Mouse (Mus musculus): ENCODE results near the gene Ugt1a6b. TPM values are rescaled to one million over a fixed set of nuclear protein-coding genes. Genes with fewer than 3 reads are reported as not detected.

Gene Ugt1a6b
- polyA plus RNA-seq, 1 experiment from 2014 or later = 2.6 TPM

DNA sequence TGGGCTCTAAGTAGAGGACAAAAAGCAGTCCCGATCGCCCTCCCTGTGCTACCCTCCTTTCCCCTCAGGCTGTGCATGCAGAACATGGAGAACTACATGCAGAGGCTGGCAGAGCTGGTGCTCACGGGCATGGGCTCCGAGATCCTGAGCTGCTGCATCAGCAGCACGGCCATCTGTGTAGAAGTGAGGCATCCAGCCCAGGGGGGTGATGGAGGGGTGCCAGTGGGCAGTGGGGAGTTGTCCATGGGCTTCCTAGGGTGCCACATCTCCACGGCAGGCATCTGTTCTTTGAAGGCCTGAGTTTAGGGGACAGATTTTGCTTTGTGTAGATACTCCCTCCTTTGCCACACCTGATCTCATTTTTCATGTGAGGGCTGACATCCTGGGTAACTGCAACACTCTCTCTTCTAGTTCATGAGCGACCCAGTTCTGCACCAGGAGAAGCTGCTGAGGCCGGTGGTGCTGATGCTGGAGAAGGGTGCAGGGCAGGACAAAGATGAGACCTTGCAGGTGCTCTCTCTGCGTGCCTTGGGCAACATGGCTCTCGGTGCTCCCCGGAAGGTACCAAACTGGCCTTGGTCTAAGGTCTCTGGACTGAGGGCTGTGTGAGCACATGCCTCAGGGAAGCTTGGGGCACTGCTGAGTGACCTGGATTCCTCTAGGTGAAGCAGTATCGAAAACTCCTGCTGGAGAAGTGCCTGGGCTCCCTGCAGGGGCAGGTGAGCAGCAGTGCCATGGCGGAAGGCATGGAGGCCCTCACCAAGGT lies 153.1 kb downstream of the Ugt1a6b start:
- Histone ChIP-seq H3K36me3 (peaks cover 5% of the 10 kb centered on the region; the same call in 1 of the 2 replicates), H3K4me1 (replicated peaks) (no peaks in the 10 kb centered on the region), H3K27ac (replicated peaks) (no peak overlapping the region), H3K4me3 (no peak overlapping the region), H3K9me3 (peaks cover 41% of the 10 kb centered on the region), H3K27me3 (no peaks in the 10 kb centered on the region), H3K4me2 (no peak overlapping the region), H3K9ac (no peak overlapping the region)
- ATAC-seq (ENCODE audit: low FRiP score, low read depth) = no peak
- WGBS = 79% methylated on average over 13 of the region's 13 CpGs

DNA sequence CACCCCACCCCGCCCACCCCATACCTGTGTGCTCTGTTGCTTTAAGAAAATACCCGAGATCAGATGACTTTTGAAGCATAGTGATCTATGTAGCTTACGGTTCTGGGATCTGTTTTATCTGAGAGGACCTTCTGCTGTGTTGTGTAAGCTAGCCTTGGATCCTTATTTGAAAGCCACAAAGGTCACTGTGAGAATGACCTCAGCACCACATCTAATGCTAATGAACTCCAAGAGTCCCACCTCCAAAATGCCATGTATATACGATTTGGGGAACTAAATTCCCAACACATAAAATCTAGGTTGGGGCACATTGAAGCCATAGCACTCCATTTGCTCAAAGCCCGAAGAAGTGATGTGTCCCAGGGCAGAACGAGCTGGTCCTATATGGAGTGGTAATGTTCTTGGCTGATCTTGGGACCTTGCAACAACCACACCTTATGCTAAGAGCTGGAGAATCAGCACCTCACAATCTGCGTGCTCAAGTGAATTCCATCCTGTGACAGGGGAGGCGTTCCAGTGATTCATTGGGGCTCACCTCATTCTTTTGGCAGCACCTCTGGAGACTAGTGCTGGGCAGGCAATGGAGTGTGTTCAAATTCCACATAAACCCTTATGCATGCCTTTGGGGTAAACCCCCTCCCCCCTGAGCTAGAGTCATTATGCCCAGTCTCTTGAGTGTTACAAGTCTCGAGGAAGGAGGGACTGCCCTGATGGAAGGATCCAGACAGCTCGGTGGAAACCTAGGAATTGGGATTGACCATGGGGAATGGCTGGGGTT lies 154.0 kb downstream of the Ugt1a6b start:
- H3K36me3 ChIP-seq = peaks cover 9% of the 10 kb centered on the region; the same call in 1 of the 2 replicates
- no peak for ATAC-seq (ENCODE audit: low FRiP score, low read depth)
- no peak overlapping the region for H3K4me3 ChIP-seq
- no peak overlapping the region for H3K4me2 ChIP-seq
- H3K4me1 ChIP-seq (replicated peaks) = no peaks in the 10 kb centered on the region
- H3K27me3 ChIP-seq = no peaks in the 10 kb centered on the region
- H3K9me3 ChIP-seq = peaks cover 38% of the 10 kb centered on the region
- 83% methylated on average over 10 of the region's 10 CpGs for WGBS
- no peak overlapping the region for H3K9ac ChIP-seq
- H3K27ac ChIP-seq (replicated peaks) = no peak overlapping the region

DNA sequence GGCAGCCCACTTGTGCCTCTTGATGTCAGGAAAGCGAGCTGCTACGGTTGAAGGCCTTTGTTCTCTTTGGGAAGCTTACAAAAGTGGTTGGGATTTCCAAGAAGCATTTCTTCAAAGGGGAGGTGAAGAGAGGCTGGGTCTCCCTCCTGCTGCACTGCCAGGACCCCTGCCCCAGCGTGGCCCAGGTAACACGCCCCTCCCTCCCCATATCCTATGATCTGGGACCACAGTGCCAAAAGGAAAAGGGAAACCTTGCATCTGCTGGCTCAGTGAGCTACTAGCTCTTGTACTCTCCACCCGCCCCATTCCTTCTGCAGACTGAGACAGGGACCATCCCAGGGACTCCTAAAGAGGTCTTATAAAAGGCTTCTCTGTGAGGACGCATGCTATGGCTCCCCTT lies 154.6 kb downstream of the Ugt1a6b start:
- WGBS = 82% methylated on average over 6 of the region's 6 CpGs
- Histone ChIP-seq H3K27me3 (no peaks in the 10 kb centered on the region), H3K4me3 (no peak overlapping the region), H3K36me3 (peaks cover 13% of the 10 kb centered on the region), H3K9ac (no peak overlapping the region), H3K27ac (replicated peaks) (no peak overlapping the region), H3K4me1 (replicated peaks) (no peaks in the 10 kb centered on the region), H3K9me3 (peaks cover 33% of the 10 kb centered on the region), H3K4me2 (no peak overlapping the region)
- ATAC-seq (ENCODE audit: low FRiP score, low read depth) = no peak

DNA sequence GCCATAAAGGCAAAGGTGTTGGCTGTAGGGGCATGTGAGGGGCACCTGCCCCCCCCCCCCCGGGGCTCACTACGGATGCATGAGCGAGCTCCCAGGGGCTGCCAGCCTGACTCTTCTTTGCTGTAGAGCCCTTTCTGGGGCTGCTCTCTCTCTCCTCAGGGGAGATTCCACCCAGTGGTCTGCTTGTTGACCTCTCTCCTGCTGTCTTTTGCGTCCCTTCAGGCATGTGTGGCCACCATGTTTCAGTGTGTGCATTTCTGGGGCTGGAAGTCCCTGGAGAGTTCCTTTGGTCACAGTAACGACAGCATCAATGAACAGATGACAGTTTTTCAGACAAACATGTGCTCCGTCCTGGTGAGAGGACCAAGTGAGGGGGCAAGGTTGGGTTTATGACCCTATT lies 155.3 kb downstream of the Ugt1a6b start:
- Histone ChIP-seq H3K9me3 (peaks cover 29% of the 10 kb centered on the region), H3K27me3 (no peaks in the 10 kb centered on the region), H3K4me3 (no peak overlapping the region), H3K36me3 (peaks cover 20% of the 10 kb centered on the region), H3K9ac (no peak overlapping the region), H3K4me2 (no peak overlapping the region), H3K4me1 (replicated peaks) (no peaks in the 10 kb centered on the region), H3K27ac (replicated peaks) (no peak overlapping the region)
- WGBS = 64% methylated on average over 6 of the region's 6 CpGs
- ATAC-seq (ENCODE audit: low FRiP score, low read depth) = no peak

DNA sequence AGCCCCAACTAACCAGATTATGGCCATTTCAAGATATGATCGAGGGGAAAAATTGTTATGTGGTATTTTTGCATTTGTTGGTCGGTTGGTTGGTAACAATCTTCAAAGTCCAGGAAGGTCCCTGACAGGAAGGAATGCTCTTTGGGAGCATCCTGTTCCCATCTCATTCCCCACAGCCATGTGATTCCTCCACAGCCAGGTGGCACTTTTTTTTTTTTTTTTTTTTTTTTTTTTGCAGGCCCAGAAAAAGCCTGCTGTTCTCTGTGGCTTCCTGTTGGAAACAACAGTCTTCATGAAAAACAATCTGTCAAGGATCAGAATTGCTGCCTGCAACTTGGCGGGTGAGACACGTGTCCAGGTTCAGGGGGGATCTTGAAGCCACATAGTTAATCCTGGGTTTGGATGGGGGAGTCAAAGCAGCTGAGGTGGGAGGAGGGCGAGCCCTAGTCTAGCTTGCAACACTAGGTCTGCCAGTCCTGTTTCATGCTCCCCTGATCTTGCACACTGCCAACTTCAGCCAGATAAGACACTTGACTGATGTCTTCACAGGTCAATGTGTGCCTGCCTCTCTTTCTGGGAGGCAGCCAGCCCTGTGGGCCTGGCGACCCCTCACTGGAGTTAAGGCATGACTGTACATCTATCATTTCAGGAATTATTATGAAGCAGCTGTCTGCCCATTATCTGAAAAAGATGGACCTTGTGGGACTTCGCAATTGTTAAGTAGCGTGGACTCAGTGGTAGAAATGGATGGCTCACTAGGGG lies 156.0 kb downstream of the Ugt1a6b start:
- 77% methylated on average over 8 of the region's 8 CpGs for WGBS
- Histone ChIP-seq H3K9ac (no peak overlapping the region), H3K27me3 (no peaks in the 10 kb centered on the region), H3K27ac (replicated peaks) (no peak overlapping the region), H3K36me3 (peaks cover 27% of the 10 kb centered on the region), H3K4me2 (no peak overlapping the region), H3K9me3 (peaks cover 25% of the 10 kb centered on the region), H3K4me1 (replicated peaks) (no peaks in the 10 kb centered on the region), H3K4me3 (no peak overlapping the region)
- ATAC-seq (ENCODE audit: low FRiP score, low read depth) = peak; percentile 6; the same call in 1 of the 2 replicates

DNA sequence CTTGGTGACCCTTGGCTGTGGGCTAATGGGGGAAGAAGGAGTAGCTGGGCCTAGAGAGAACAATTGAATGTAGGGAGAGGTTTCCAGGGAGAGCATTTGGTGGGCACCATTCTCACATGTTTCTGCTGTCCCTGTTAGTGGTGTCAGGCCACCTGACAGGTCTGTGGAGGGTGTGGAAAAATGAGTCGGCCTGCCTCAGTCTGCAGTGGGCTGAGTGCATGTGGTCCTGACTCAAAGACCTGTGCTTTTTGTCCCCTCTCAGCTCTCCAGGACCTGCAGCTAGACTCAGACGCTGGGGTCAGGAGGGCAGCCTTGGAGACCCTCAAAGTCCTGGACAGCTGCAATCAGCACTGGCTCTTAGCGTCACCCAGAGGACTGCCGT lies 156.6 kb downstream of the Ugt1a6b start:
- no peak overlapping the region for H3K27ac ChIP-seq (replicated peaks)
- H3K9me3 ChIP-seq = peaks cover 21% of the 10 kb centered on the region
- H3K4me2 ChIP-seq = no peak overlapping the region
- no peaks in the 10 kb centered on the region for H3K4me1 ChIP-seq (replicated peaks)
- no peak overlapping the region for H3K9ac ChIP-seq
- peak; percentile 5; the same call in 1 of the 2 replicates for ATAC-seq (ENCODE audit: low FRiP score, low read depth)
- H3K36me3 ChIP-seq = peaks cover 32% of the 10 kb centered on the region
- H3K4me3 ChIP-seq = no peak overlapping the region
- no peaks in the 10 kb centered on the region for H3K27me3 ChIP-seq
- 73% methylated on average over 4 of the region's 4 CpGs for WGBS

DNA sequence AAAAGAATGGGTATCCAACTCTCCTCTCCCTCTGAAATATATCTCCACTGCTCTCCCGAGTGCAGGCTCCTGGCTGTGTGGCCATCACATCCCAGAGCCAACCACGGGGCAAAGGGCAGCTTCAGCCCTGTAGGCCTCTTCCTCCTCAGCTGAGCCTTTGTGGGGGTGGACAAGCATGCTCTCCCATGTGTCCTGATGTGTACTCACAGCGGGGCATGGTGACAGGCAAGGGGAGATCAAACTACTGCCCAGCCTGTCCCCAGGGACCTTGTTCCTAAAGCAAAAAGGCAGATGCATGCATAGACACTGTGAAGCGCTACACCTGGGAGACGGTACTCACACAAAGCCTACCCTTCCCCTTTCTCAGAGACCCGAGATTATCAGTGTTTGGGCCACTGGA lies 157.1 kb downstream of the Ugt1a6b start:
- H3K36me3 ChIP-seq = peaks cover 37% of the 10 kb centered on the region
- H3K27me3 ChIP-seq = no peaks in the 10 kb centered on the region
- WGBS = 81% methylated on average over 6 of the region's 6 CpGs
- H3K9me3 ChIP-seq = peaks cover 16% of the 10 kb centered on the region
- no peak overlapping the region for H3K4me2 ChIP-seq
- no peaks in the 10 kb centered on the region for H3K4me1 ChIP-seq (replicated peaks)
- no peak overlapping the region for H3K4me3 ChIP-seq
- ATAC-seq (ENCODE audit: low FRiP score, low read depth) = 0 out of 2 replicates have a peak, but pooled peaks have one; percentile 9
- no peak overlapping the region for H3K9ac ChIP-seq
- H3K27ac ChIP-seq (replicated peaks) = no peak overlapping the region

DNA sequence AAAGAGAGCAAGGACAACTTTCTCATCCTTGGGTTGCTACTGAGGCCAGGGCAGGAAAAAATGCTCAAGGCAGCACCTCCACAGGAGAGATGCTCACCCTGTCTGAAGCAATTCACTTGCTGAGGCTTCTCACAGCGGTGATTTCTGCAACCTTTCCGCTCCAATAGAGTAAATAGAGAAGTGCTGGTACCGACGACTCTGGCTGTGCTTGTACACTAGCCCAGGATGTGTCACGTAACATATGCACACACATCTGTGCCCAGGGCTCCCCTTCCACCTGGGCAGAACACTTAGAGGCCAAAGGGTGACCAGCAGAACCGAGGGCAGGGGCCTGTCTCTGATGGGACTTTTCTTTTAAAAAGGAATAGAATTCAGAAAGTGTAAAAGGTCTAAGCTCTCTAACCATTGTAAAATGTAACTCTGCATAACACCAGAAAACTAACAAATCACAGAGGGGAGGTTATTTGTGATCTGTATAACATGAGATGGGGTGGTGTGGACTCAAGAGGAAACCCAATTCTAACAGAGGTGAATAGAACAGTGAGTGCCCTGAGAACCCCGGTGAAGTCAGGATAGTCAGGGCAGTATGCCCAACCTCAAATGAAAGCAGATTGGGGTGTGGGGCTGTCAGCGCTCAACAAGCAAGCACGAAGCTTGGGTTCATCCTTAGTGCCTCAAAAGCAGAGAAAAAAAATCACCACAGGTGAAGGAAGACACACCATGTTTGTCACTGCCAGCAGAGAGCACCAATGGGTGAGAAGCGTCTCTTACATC lies 157.7 kb downstream of the Ugt1a6b start:
- Histone ChIP-seq H3K27me3 (no peaks in the 10 kb centered on the region), H3K4me1 (replicated peaks) (no peaks in the 10 kb centered on the region), H3K9me3 (peaks cover 11% of the 10 kb centered on the region; the same call in 1 of the 2 replicates), H3K4me2 (no peak overlapping the region), H3K36me3 (peaks cover 44% of the 10 kb centered on the region), H3K4me3 (no peak overlapping the region), H3K9ac (no peak overlapping the region), H3K27ac (replicated peaks) (no peak overlapping the region)
- no peak for ATAC-seq (ENCODE audit: low FRiP score, low read depth)
- WGBS = 82% methylated on average over 10 of the region's 10 CpGs

DNA sequence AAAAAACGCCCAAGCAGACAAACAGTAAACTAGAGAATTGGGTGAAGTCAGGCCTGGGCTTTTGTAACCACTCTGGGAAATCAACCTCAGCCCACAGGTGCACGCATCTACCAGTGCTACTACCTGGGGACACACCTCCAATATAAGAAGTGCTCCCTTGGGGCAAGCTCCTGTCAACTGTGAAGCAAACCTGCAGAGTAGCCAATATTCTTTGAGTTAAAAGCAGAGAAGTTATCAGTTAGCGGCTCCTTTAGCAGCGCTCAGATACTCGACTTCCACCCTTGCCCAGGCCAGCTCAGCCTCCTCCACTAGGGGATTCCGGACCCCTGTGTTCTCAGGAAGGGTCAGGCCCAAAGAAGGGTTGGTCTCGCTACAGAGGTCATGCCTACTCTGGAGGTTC lies 158.7 kb downstream of the Ugt1a6b start:
- Histone ChIP-seq H3K4me2 (no peak overlapping the region), H3K27ac (replicated peaks) (no peak overlapping the region), H3K9me3 (0 out of 2 replicates have a peak, but pooled peaks cover 4% of the 10 kb centered on the region), H3K36me3 (peaks cover 53% of the 10 kb centered on the region), H3K4me1 (replicated peaks) (no peaks in the 10 kb centered on the region), H3K4me3 (no peak overlapping the region), H3K27me3 (no peaks in the 10 kb centered on the region), H3K9ac (no peak overlapping the region)
- WGBS = 89% methylated on average over 7 of the region's 7 CpGs
- ATAC-seq (ENCODE audit: low FRiP score, low read depth) = no peak

DNA sequence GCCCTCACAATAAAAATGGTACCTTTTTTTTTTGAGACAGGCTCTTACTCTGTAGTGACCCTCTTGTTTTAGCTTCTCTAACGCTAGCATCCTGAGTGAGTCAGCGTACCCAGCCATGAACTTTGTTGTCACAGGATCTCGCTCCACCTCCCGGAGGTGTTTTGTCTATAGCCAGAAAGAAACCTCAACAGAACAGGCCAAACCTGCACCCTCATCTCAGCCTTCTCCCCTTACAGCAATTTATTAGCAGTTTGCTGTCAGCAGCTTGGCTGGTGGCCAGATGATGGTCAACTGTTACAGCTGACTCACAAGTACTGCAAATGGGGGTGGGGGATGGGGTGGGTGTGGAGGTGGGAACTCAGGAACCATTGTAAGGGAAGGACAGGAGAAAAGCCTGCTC lies 159.2 kb downstream of the Ugt1a6b start:
- no peak overlapping the region for H3K27ac ChIP-seq (replicated peaks)
- no peak overlapping the region for H3K9ac ChIP-seq
- 78% methylated on average over 4 of the region's 4 CpGs for WGBS
- no peaks in the 10 kb centered on the region for H3K27me3 ChIP-seq
- peaks cover 59% of the 10 kb centered on the region for H3K36me3 ChIP-seq
- no peaks in the 10 kb centered on the region for H3K9me3 ChIP-seq
- ATAC-seq (ENCODE audit: low FRiP score, low read depth) = no peak
- no peaks in the 10 kb centered on the region for H3K4me1 ChIP-seq (replicated peaks)
- H3K4me2 ChIP-seq = no peak overlapping the region
- H3K4me3 ChIP-seq = no peak overlapping the region

DNA sequence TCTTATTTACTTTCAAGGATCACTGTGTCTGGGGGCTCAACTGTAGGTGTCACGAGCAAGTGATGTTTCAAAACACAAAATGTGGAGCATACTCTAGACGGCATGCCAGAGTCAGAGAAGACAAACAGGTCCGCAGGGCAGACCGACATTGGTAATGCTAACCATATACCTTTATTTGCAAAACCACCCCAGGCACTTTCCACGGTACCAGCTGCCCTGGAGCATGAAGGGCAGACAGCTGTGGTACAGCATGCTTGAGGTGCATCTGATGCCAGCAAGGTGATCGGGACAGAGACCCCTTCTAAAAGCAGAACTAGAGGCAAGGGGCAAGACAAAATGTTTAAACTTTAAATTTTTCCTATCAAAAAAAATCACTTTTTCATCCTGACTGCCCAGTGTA lies 159.9 kb downstream of the Ugt1a6b start:
- H3K9ac ChIP-seq = no peak overlapping the region
- no peak for ATAC-seq (ENCODE audit: low FRiP score, low read depth)
- no peak overlapping the region for H3K4me3 ChIP-seq
- H3K9me3 ChIP-seq = no peaks in the 10 kb centered on the region
- H3K4me2 ChIP-seq = no peak overlapping the region
- no peak overlapping the region for H3K27ac ChIP-seq (replicated peaks)
- H3K36me3 ChIP-seq = peaks cover 66% of the 10 kb centered on the region
- no peaks in the 10 kb centered on the region for H3K4me1 ChIP-seq (replicated peaks)
- no peaks in the 10 kb centered on the region for H3K27me3 ChIP-seq
- 75% methylated on average over 6 of the region's 6 CpGs for WGBS

Data from hindbrain, embryonic 15.5 days (tissue).